Mouse (Mus musculus): ENCODE measurements at regions not wholly inside any gene's neighbourhood (a gene's known extent, or its start where the extent isn't known, plus 50 kb on each side); places are given as distances from the start of the nearest gene placed in this dataset.

- no peaks in the 10 kb centered on the region for H3K4me1 ChIP-seq (ENCODE audit: control insufficient read depth, insufficient read depth, low read length)
- H3K27ac ChIP-seq (ENCODE audit: control insufficient read depth, insufficient read depth, low read depth, low read length, poor library complexity) = no peak overlapping the region
- no peak for TF ChIP-seq POLR2A (IDR thresholded peaks at IDR 0.05; ENCODE audit: borderline replicate concordance, control insufficient read depth, low read depth, low read length)
- TF ChIP-seq CTCF (IDR thresholded peaks at IDR 0.05; ENCODE audit: control insufficient read depth, insufficient read depth, low read length) = no peak
- no peak overlapping the region for H3K4me3 ChIP-seq (replicated peaks; ENCODE audit: control insufficient read depth, low read depth, low read length)
- WGBS = 81% methylated on average over 4 of the region's 4 CpGs
These were observed 498.0 kb upstream of the Jmjd1c start for GRCm38 (mm10) chr10:66597952-66598351.

- no peak overlapping the region for H3K4me3 ChIP-seq (replicated peaks; ENCODE audit: control insufficient read depth, low read depth, low read length)
- H3K27ac ChIP-seq (ENCODE audit: control insufficient read depth, insufficient read depth, low read depth, low read length, poor library complexity) = no peak overlapping the region
- TF ChIP-seq CTCF (IDR thresholded peaks at IDR 0.05; ENCODE audit: control insufficient read depth, insufficient read depth, low read length) = no peak
- TF ChIP-seq POLR2A (IDR thresholded peaks at IDR 0.05; ENCODE audit: borderline replicate concordance, control insufficient read depth, low read depth, low read length) = no peak
- 64% methylated on average over 3 of the region's 3 CpGs for WGBS
- H3K4me1 ChIP-seq (ENCODE audit: control insufficient read depth, insufficient read depth, low read length) = no peaks in the 10 kb centered on the region
These were observed 488.8 kb upstream of the Jmjd1c start for GRCm38 (mm10) chr10:66607141-66607540.

GRCm38 (mm10) chr10:66616280-66616679 is 479.6 kb upstream of the Jmjd1c start:
- Histone ChIP-seq H3K27ac (ENCODE audit: control insufficient read depth, insufficient read depth, low read depth, low read length, poor library complexity) (no peak overlapping the region), H3K4me3 (replicated peaks; ENCODE audit: control insufficient read depth, low read depth, low read length) (no peak overlapping the region), H3K4me1 (ENCODE audit: control insufficient read depth, insufficient read depth, low read length) (no peaks in the 10 kb centered on the region)
- 53% methylated on average over 3 of the region's 3 CpGs for WGBS
- TF ChIP-seq CTCF (IDR thresholded peaks at IDR 0.05; ENCODE audit: control insufficient read depth, insufficient read depth, low read length) = no peak
- no peak for TF ChIP-seq POLR2A (IDR thresholded peaks at IDR 0.05; ENCODE audit: borderline replicate concordance, control insufficient read depth, low read depth, low read length)

- WGBS = 67% methylated on average over 3 of the region's 3 CpGs
- TF ChIP-seq CTCF (IDR thresholded peaks at IDR 0.05; ENCODE audit: control insufficient read depth, insufficient read depth, low read length) = no peak
- TF ChIP-seq POLR2A (IDR thresholded peaks at IDR 0.05; ENCODE audit: borderline replicate concordance, control insufficient read depth, low read depth, low read length) = no peak
- no peaks in the 10 kb centered on the region for H3K4me1 ChIP-seq (ENCODE audit: control insufficient read depth, insufficient read depth, low read length)
- H3K4me3 ChIP-seq (replicated peaks; ENCODE audit: control insufficient read depth, low read depth, low read length) = no peak overlapping the region
- no peak overlapping the region for H3K27ac ChIP-seq (ENCODE audit: control insufficient read depth, insufficient read depth, low read depth, low read length, poor library complexity)
These were observed 464.9 kb upstream of the Jmjd1c start for GRCm38 (mm10) chr10:66630996-66631395.

GRCm38 (mm10) chr10:66640890-66641847 is 454.8 kb upstream of the Jmjd1c start:
- 72% methylated on average over 24 of the region's 24 CpGs for WGBS
- Histone ChIP-seq H3K4me3 (replicated peaks; ENCODE audit: control insufficient read depth, low read depth, low read length) (no peak overlapping the region), H3K27ac (ENCODE audit: control insufficient read depth, insufficient read depth, low read depth, low read length, poor library complexity) (no peak overlapping the region), H3K4me1 (ENCODE audit: control insufficient read depth, insufficient read depth, low read length) (no peaks in the 10 kb centered on the region)
- TF ChIP-seq CTCF (IDR thresholded peaks at IDR 0.05; ENCODE audit: control insufficient read depth, insufficient read depth, low read length) (no peak), POLR2A (IDR thresholded peaks at IDR 0.05; ENCODE audit: borderline replicate concordance, control insufficient read depth, low read depth, low read length) (no peak)

- TF ChIP-seq POLR2A (IDR thresholded peaks at IDR 0.05; ENCODE audit: borderline replicate concordance, control insufficient read depth, low read depth, low read length) (no peak), CTCF (IDR thresholded peaks at IDR 0.05; ENCODE audit: control insufficient read depth, insufficient read depth, low read length) (no peak)
- 86% methylated on average over 6 of the region's 6 CpGs for WGBS
- Histone ChIP-seq H3K4me1 (ENCODE audit: control insufficient read depth, insufficient read depth, low read length) (no peaks in the 10 kb centered on the region), H3K27ac (ENCODE audit: control insufficient read depth, insufficient read depth, low read depth, low read length, poor library complexity) (no peak overlapping the region), H3K4me3 (replicated peaks; ENCODE audit: control insufficient read depth, low read depth, low read length) (no peak overlapping the region)
These were observed 454.0 kb upstream of the Jmjd1c start for GRCm38 (mm10) chr10:66641966-66642365.

- H3K27ac ChIP-seq (ENCODE audit: control insufficient read depth, insufficient read depth, low read depth, low read length, poor library complexity) = no peak overlapping the region
- H3K4me3 ChIP-seq (replicated peaks; ENCODE audit: control insufficient read depth, low read depth, low read length) = no peak overlapping the region
- WGBS = 67% methylated on average over 5 of the region's 5 CpGs
- no peaks in the 10 kb centered on the region for H3K4me1 ChIP-seq (ENCODE audit: control insufficient read depth, insufficient read depth, low read length)
- TF ChIP-seq POLR2A (IDR thresholded peaks at IDR 0.05; ENCODE audit: borderline replicate concordance, control insufficient read depth, low read depth, low read length) (no peak), CTCF (IDR thresholded peaks at IDR 0.05; ENCODE audit: control insufficient read depth, insufficient read depth, low read length) (no peak)
These were observed 452.8 kb upstream of the Jmjd1c start for GRCm38 (mm10) chr10:66643160-66643559.

- H3K4me1 ChIP-seq (ENCODE audit: control insufficient read depth, insufficient read depth, low read length) = no peaks in the 10 kb centered on the region
- TF ChIP-seq POLR2A (IDR thresholded peaks at IDR 0.05; ENCODE audit: borderline replicate concordance, control insufficient read depth, low read depth, low read length) (no peak), CTCF (IDR thresholded peaks at IDR 0.05; ENCODE audit: control insufficient read depth, insufficient read depth, low read length) (no peak)
- H3K4me3 ChIP-seq (replicated peaks; ENCODE audit: control insufficient read depth, low read depth, low read length) = no peak overlapping the region
- 83% methylated on average over 5 of the region's 5 CpGs for WGBS
- H3K27ac ChIP-seq (ENCODE audit: control insufficient read depth, insufficient read depth, low read depth, low read length, poor library complexity) = no peak overlapping the region
These were observed 438.4 kb upstream of the Jmjd1c start for GRCm38 (mm10) chr10:66657520-66657919.

Measured in bone marrow, adult 2 months (tissue).